Mouse (Mus musculus): ENCODE results near the gene Efna5.

DNA sequence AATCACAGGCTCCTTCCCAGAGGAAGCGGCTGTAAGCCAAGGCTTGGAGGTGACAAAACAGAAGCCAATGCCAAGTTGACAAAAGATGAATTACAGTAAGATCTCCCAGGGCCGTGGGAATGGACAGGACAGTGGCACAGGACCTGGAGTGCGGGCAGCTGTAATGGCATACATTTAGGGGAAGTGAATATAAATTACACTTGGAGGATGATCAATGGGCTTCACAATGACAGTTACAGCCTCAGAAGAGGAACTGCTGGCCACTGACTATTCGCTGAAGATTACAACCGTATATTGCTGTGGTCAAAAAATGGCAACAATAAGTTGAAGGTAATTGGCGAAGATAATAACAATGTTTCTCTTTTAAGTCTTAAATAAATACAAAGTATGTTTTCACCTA lies 67.7 kb downstream of the Efna5 start:
- TF ChIP-seq CTCF (IDR thresholded peaks at IDR 0.05; ENCODE audit: insufficient read depth, low read length): no peak
- no peak for TF ChIP-seq POLR2A (IDR thresholded peaks at IDR 0.05; ENCODE audit: borderline replicate concordance, extremely low read depth, low read depth, low read length)
